Mouse (Mus musculus) neural tube, embryonic 12.5 days (tissue): ENCODE measurements around the gene Cxcl14. TPM values are rescaled to one million over a fixed set of nuclear protein-coding genes. Genes with fewer than 3 reads are reported as not detected.

Source experiments
- ATAC-seq: fragments of 200-750 bp; cut with Nextera tagmentation; 2 replicates; pipeline ENCODE4 v1.8.0; 2017; ENCODE audit warnings: low read depth, mild to moderate bottlenecking, moderate TSS enrichment, moderate library complexity; ENCODE audit not compliant: low FRiP score
- H3K27ac ChIP-seq: fragments of 300-500 bp; sonication (generic); 2 replicates; pipeline ENCODE4 v1.5.1; 2016
- H3K27me3 ChIP-seq: fragments of 300-500 bp; sonication (generic); replicated peaks from 2 replicates; pipeline ENCODE4 v1.6.1; 2016; ENCODE audit warnings: mild to moderate bottlenecking
- H3K36me3 ChIP-seq: fragments of 300-500 bp; sonication (generic); 2 replicates; pipeline ENCODE4 v1.6.1; 2016; ENCODE audit warnings: mild to moderate bottlenecking
- H3K4me1 ChIP-seq: fragments of 300-500 bp; sonication (generic); 2 replicates; pipeline ENCODE4 v1.6.1; 2016
- H3K4me2 ChIP-seq: fragments of 300-500 bp; sonication (generic); replicated peaks from 2 replicates; pipeline ENCODE4 v1.6.1; 2016; ENCODE audit warnings: mild to moderate bottlenecking
- H3K4me3 ChIP-seq: fragments of 300-500 bp; sonication (generic); 2 replicates; pipeline ENCODE4 v1.5.1; 2016
- H3K9ac ChIP-seq: fragments of 300-500 bp; sonication (generic); 2 replicates; pipeline ENCODE4 v1.6.1; 2016; ENCODE audit warnings: mild to moderate bottlenecking
- H3K9me3 ChIP-seq: fragments of 300-500 bp; sonication (generic); 2 replicates; pipeline ENCODE4 v1.6.1; 2016; ENCODE audit warnings: mild to moderate bottlenecking
- WGBS: fragments of 180-500 bp; shearing (Covaris S2); methylation state at CpG from one replicate; pipeline ENCODE4 v1.1.7; 2016; 5-methylcytosine and 5-hydroxymethylcytosine counted together
- polyA plus RNA-seq: library from polyadenylated mRNA; unstranded; fragments of >200 nt; fragmentation: Nextera tagmentation; extraction: Ambion mirVana; gene quantifications from 2 replicates; pipeline ENCODE4 v1.2.1, GENCODE M21; 2016

The Cxcl14 gene
- polyA plus RNA-seq, 1 experiment from 2014 or later: 42.3 TPM

- ATAC-seq: no peak
- Histone ChIP-seq H3K4me2 (no peak overlapping the region), H3K27me3 (no peaks in the 10 kb centered on the region), H3K4me1 (no peaks in the 10 kb centered on the region), H3K36me3 (no peaks in the 10 kb centered on the region), H3K27ac (no peak overlapping the region), H3K4me3 (no peak overlapping the region), H3K9me3 (no peaks in the 10 kb centered on the region), H3K9ac (no peak overlapping the region)
- WGBS: 23% methylated on average over 6 of the region's 6 CpGs
Observed at GRCm38 (mm10) chr13:56327779-56328178, 31.4 kb upstream of the Cxcl14 start.

GRCm38 (mm10) chr13:56321635-56322034 is 25.3 kb upstream of the Cxcl14 start:
- whole genome bisulfite sequencing: 41% methylated on average over 7 of the region's 7 CpGs
- no peaks in the 10 kb centered on the region for H3K4me1 ChIP-seq
- no peaks in the 10 kb centered on the region for H3K9me3 ChIP-seq

GRCm38 (mm10) chr13:56316930-56317329 is 20.6 kb upstream of the Cxcl14 start:
- ATAC-seq: no peak
- Histone ChIP-seq H3K9me3 (no peaks in the 10 kb centered on the region), H3K36me3 (no peaks in the 10 kb centered on the region), H3K27ac (no peak overlapping the region), H3K4me3 (no peak overlapping the region), H3K9ac (no peak overlapping the region), H3K4me1 (peaks cover 8% of the 10 kb centered on the region; the same call in 1 of the 2 replicates), H3K27me3 (0 out of 2 replicates have a peak, but pooled peaks cover 2% of the 10 kb centered on the region), H3K4me2 (no peak overlapping the region)
- WGBS: 64% methylated on average over 4 of the region's 4 CpGs

More at GRCm38 (mm10) chr13:56321635-56322034, 25.3 kb upstream of the Cxcl14 start:
- no peak for ATAC-seq
- H3K27ac ChIP-seq: no peak overlapping the region
- H3K36me3 ChIP-seq: no peaks in the 10 kb centered on the region
- no peaks in the 10 kb centered on the region for H3K27me3 ChIP-seq
- no peak overlapping the region for H3K9ac ChIP-seq
- H3K4me3 ChIP-seq: no peak overlapping the region
- H3K4me2 ChIP-seq: no peak overlapping the region

- H3K4me3 ChIP-seq: no peak overlapping the region
- H3K27ac ChIP-seq: no peak overlapping the region
- peaks cover 8% of the 10 kb centered on the region; the same call in 1 of the 2 replicates for H3K4me1 ChIP-seq
- 24% methylated on average over 3 of the region's 3 CpGs for WGBS
- no peaks in the 10 kb centered on the region for H3K9me3 ChIP-seq
- no peak for ATAC-seq
- no peak overlapping the region for H3K4me2 ChIP-seq
- H3K36me3 ChIP-seq: no peaks in the 10 kb centered on the region
- 0 out of 2 replicates have a peak, but pooled peaks cover 2% of the 10 kb centered on the region for H3K27me3 ChIP-seq
- no peak overlapping the region for H3K9ac ChIP-seq
Observed at GRCm38 (mm10) chr13:56315201-56315600, 18.9 kb upstream of the Cxcl14 start.

GRCm38 (mm10) chr13:56305058-56305457 is 8.7 kb upstream of the Cxcl14 start:
- Histone ChIP-seq H3K9ac (no peak overlapping the region), H3K27me3 (no peaks in the 10 kb centered on the region), H3K4me1 (no peaks in the 10 kb centered on the region), H3K27ac (no peak overlapping the region), H3K4me3 (no peak overlapping the region), H3K4me2 (no peak overlapping the region), H3K36me3 (no peaks in the 10 kb centered on the region), H3K9me3 (0 out of 2 replicates have a peak, but pooled peaks cover 3% of the 10 kb centered on the region)
- no peak for ATAC-seq
- 70% methylated on average over 12 of the region's 12 CpGs for WGBS

GRCm38 (mm10) chr13:56304453-56304852 is 8.1 kb upstream of the Cxcl14 start:
- Histone ChIP-seq H3K4me2 (no peak overlapping the region), H3K9ac (no peak overlapping the region), H3K36me3 (no peaks in the 10 kb centered on the region), H3K27me3 (no peaks in the 10 kb centered on the region), H3K9me3 (0 out of 2 replicates have a peak, but pooled peaks cover 3% of the 10 kb centered on the region), H3K27ac (no peak overlapping the region), H3K4me1 (no peaks in the 10 kb centered on the region), H3K4me3 (no peak overlapping the region)
- 75% methylated on average over 4 of the region's 4 CpGs for WGBS
- ATAC-seq: no peak

- H3K27ac ChIP-seq: no peak overlapping the region
- H3K4me3 ChIP-seq: no peak overlapping the region
- peaks cover 19% of the 10 kb centered on the region for H3K4me1 ChIP-seq
- ATAC-seq: no peak
- no peak overlapping the region for H3K4me2 ChIP-seq
- WGBS: 92% methylated on average over 11 of the region's 11 CpGs
- H3K27me3 ChIP-seq: peaks cover 35% of the 10 kb centered on the region
- 0 out of 2 replicates have a peak, but pooled peaks cover 3% of the 10 kb centered on the region for H3K9me3 ChIP-seq
- no peaks in the 10 kb centered on the region for H3K36me3 ChIP-seq
- H3K9ac ChIP-seq: no peak overlapping the region
Observed at GRCm38 (mm10) chr13:56299336-56299735, 3.0 kb upstream of the Cxcl14 start.

GRCm38 (mm10) chr13:56296659-56297020 is 289 bp upstream of the Cxcl14 start:
- no peak overlapping the region for H3K27ac ChIP-seq
- no peak for ATAC-seq
- peaks cover 19% of the 10 kb centered on the region for H3K4me1 ChIP-seq

GRCm38 (mm10) chr13:56295586-56295942 is 787 bp downstream of the Cxcl14 start:
- H3K27me3 ChIP-seq: peaks cover 62% of the 10 kb centered on the region
- no peaks in the 10 kb centered on the region for H3K9me3 ChIP-seq
- H3K4me1 ChIP-seq: peaks cover 19% of the 10 kb centered on the region
- H3K9ac ChIP-seq: peak overlapping the region; percentile 47; the same call in 1 of the 2 replicates
- peak overlapping the region; percentile 88 for H3K4me2 ChIP-seq
- no peak for ATAC-seq
- H3K27ac ChIP-seq: no peak overlapping the region
- peak overlapping the region; percentile 44 for H3K4me3 ChIP-seq
- 5% methylated on average over 13 of the region's 13 CpGs for WGBS
- H3K36me3 ChIP-seq: no peaks in the 10 kb centered on the region

More at GRCm38 (mm10) chr13:56296659-56297020, 289 bp upstream of the Cxcl14 start:
- 7% methylated on average over 8 of the region's 8 CpGs for WGBS
- H3K36me3 ChIP-seq: no peaks in the 10 kb centered on the region
- no peaks in the 10 kb centered on the region for H3K9me3 ChIP-seq
- H3K27me3 ChIP-seq: peaks cover 58% of the 10 kb centered on the region
- peak overlapping the region; percentile 88 for H3K4me2 ChIP-seq
- peak overlapping the region; percentile 47; the same call in 1 of the 2 replicates for H3K9ac ChIP-seq
- peak overlapping the region; percentile 44 for H3K4me3 ChIP-seq

GRCm38 (mm10) chr13:56294908-56295307 is 1.4 kb downstream of the Cxcl14 start:
- WGBS: 2% methylated on average over 10 of the region's 10 CpGs
- no peak overlapping the region for H3K9ac ChIP-seq
- peaks cover 19% of the 10 kb centered on the region for H3K4me1 ChIP-seq
- H3K36me3 ChIP-seq: no peaks in the 10 kb centered on the region
- H3K27ac ChIP-seq: no peak overlapping the region
- no peaks in the 10 kb centered on the region for H3K9me3 ChIP-seq
- peaks cover 64% of the 10 kb centered on the region for H3K27me3 ChIP-seq
- H3K4me3 ChIP-seq: no peak overlapping the region
- no peak for ATAC-seq
- peak overlapping the region; percentile 88 for H3K4me2 ChIP-seq

GRCm38 (mm10) chr13:56289998-56290397 is 6.4 kb downstream of the Cxcl14 start:
- H3K4me2 ChIP-seq: no peak overlapping the region
- H3K4me3 ChIP-seq: no peak overlapping the region
- H3K9me3 ChIP-seq: no peaks in the 10 kb centered on the region
- no peak overlapping the region for H3K27ac ChIP-seq
- H3K4me1 ChIP-seq: peaks cover 2% of the 10 kb centered on the region; the same call in 1 of the 2 replicates
- H3K36me3 ChIP-seq: no peaks in the 10 kb centered on the region
- ATAC-seq: no peak
- no peak overlapping the region for H3K9ac ChIP-seq
- WGBS: 83% methylated on average over 6 of the region's 6 CpGs
- H3K27me3 ChIP-seq: peaks cover 40% of the 10 kb centered on the region

- no peak overlapping the region for H3K4me3 ChIP-seq
- 0 out of 2 replicates have a peak overlapping the region, but pooled peaks have one; percentile 12 for H3K4me2 ChIP-seq
- H3K9me3 ChIP-seq: no peaks in the 10 kb centered on the region
- H3K27ac ChIP-seq: no peak overlapping the region
- peaks cover 32% of the 10 kb centered on the region for H3K27me3 ChIP-seq
- no peak for ATAC-seq
- H3K36me3 ChIP-seq: no peaks in the 10 kb centered on the region
- WGBS: 64% methylated on average over 11 of the region's 11 CpGs
- no peak overlapping the region for H3K9ac ChIP-seq
- no peaks in the 10 kb centered on the region for H3K4me1 ChIP-seq
Observed at GRCm38 (mm10) chr13:56289261-56289660, 7.1 kb downstream of the Cxcl14 start.

GRCm38 (mm10) chr13:56288601-56289000 is 7.8 kb downstream of the Cxcl14 start:
- no peak overlapping the region for H3K4me2 ChIP-seq
- no peaks in the 10 kb centered on the region for H3K4me1 ChIP-seq
- H3K9ac ChIP-seq: no peak overlapping the region
- H3K27ac ChIP-seq: no peak overlapping the region
- H3K4me3 ChIP-seq: no peak overlapping the region
- WGBS: 42% methylated on average over 4 of the region's 4 CpGs
- H3K9me3 ChIP-seq: no peaks in the 10 kb centered on the region
- ATAC-seq: no peak
- no peaks in the 10 kb centered on the region for H3K36me3 ChIP-seq
- H3K27me3 ChIP-seq: peaks cover 26% of the 10 kb centered on the region
